Mouse (Mus musculus) megakaryocyte-erythroid progenitor cell, adult 5-6 weeks (primary cell): ENCODE measurements at regions not wholly inside any gene's neighbourhood (a gene's known extent, or its start where the extent isn't known, plus 50 kb on each side); places are given as distances from the start of the nearest gene placed in this dataset.

Experiments used
- ATAC-seq: replicated peaks from 2 replicates; pipeline ENCODE4 v1.8.0; 2016; ENCODE audit warnings: mild to moderate bottlenecking, inconsistent platforms; ENCODE audit not compliant: severe bottlenecking, poor library complexity, low FRiP score, low TSS enrichment

GRCm38 (mm10) chr9:6617155-6617554 lies 347.5 kb upstream of the Ddi1 start:
- ATAC-seq: no peak

GRCm38 (mm10) chr9:6609284-6609627 lies 339.6 kb upstream of the Ddi1 start:
- ATAC-seq: no peak

GRCm38 (mm10) chr9:6608428-6609283 lies 339.0 kb upstream of the Ddi1 start:
- ATAC-seq: no peak
